Mouse (Mus musculus) E14TG2a.4 (cell line): ENCODE measurements around the gene Ppan.

Source experiments
- CTCF ChIP-seq: conservative IDR thresholded peaks from 2 replicates; pipeline ENCODE4 v1.5.1; 2014; ENCODE audit warnings: low read length
- POU5F1 ChIP-seq: IDR thresholded peaks from 2 replicates; pipeline ENCODE4 v1.6.1; 2014; ENCODE audit warnings: low read length, borderline replicate concordance

DNA sequence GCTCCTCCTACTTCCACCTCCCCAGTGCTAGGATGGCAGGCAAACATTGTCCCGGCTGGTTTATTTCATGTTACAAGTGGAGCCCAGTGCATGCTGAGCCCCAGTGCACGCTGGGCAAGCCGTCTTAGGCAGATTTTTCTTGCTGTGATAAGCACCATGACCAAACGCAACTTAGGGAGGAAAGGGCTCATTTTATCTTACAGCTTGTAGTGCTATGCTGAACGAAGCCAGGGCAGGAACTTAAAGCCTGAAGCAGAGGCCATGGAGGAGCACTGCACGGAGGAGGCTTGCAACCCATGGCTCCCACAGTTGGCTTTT lies 14.2 kb downstream of the Ppan start:
- no peak for TF ChIP-seq CTCF
- TF ChIP-seq POU5F1 = no peak
